Comparison of ENCODE assay signal across 8 mouse cellular contexts in the genomic region with DNA sequence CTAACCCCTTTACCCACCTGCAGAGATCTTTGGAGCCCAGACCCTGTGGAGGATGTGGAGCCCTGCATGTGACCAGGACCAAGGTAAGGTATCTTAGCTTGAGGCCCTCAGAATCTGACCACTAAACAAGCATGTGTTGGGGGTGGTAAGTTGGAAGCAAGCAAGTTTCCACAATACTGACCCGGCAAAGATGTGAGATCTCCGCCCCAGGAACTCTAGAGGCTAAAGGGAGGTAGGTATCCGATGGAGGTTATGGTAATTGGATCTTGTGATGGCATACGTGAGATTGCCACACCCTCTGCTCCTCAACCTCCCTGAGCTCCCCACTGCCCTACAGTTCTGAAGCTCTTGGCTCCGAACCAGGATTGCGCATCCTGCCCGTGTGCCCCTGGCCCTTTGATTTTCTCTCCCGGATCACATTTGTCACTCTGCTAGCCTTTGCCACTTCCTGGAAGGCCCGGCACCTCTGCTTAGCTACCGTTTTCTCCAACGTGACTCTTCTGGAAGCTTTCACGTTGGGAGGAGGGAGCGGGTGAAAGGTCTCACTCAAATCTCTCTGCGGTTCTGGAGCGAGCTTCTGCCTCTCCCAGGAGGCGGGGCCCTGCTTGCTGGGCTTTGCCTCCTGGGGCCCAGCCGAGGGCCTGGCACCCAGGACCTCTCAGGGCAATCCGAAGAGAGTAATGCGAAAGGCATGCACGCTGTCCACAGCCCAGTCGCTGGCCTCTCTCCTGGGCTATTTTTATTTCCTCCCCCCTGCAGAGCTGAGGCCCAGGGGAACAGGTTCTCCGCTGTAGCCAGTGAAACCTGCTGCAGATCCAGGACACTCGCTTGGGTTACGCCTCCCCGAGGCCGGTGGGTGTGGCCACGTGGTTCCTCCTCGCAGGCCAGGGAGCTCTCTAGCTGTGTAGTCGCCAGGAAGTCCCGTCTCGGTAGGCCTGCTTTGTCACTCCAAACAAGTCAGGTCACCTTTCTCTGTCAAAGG. TPM values are rescaled to one million over a fixed set of nuclear protein-coding genes. Genes with fewer than 3 reads are reported as not detected.
DNase-seq lines count a peak whose midpoint lies in the region; ATAC-seq and TF ChIP-seq lines count a peak whose summit lies in the region.

No protein-coding gene starts in this region.

- no peak for TF ChIP-seq POLR2A in cerebellum, adult 2 months (IDR thresholded peaks at IDR 0.05; ENCODE audit: borderline replicate concordance, insufficient read depth, low read length)
- TF ChIP-seq POLR2A in liver, adult 2 months (IDR thresholded peaks at IDR 0.05; ENCODE audit: extremely low read depth, insufficient read depth, low read length): peak; percentile 38; the same call in 1 of the 2 replicates

- peaks cover 18% of the 10 kb centered on the region; the same call in 1 of the 2 replicates for H3K4me1 ChIP-seq in cerebellum, adult 2 months (ENCODE audit: control insufficient read depth, insufficient read depth, low read length)
- H3K4me1 ChIP-seq in hindbrain, embryonic 13.5 days (replicated peaks): peaks cover 18% of the 10 kb centered on the region
- H3K4me1 ChIP-seq in liver, adult 2 months (ENCODE audit: control insufficient read depth, insufficient read depth, low read length): peaks cover 11% of the 10 kb centered on the region
- no peaks in the 10 kb centered on the region; the same call in 1 of the 2 replicates for H3K4me1 ChIP-seq in midbrain, postnatal 0 days (ENCODE audit: insufficient read depth, low read length)

- DNase-seq in layer of hippocampus, adult 2 months (ENCODE audit: low spot score in 2 of 2): peak in 1 of 2 experiments; percentile 41
- DNase-seq in layer of hippocampus, postnatal 36 days: no peak
- peak; percentile 59 to 60 for DNase-seq in cerebellum, adult 2 months
- DNase-seq in gastrocnemius, adult 18-20 months (ENCODE audit: low spot score): peak; percentile 95
- DNase-seq in liver, adult 2 months (ENCODE audit: extremely low read depth, low read depth, low spot score): peak; percentile 93
- DNase-seq in midbrain, postnatal 0 days (ENCODE audit: low spot score): peak; percentile 32
- peak; percentile 85 for DNase-seq in splenic B cell, adult 2 months (ENCODE audit: low read depth, low spot score)

- peak; percentile 54; the same call in 1 of the 2 replicates for ATAC-seq in hindbrain, embryonic 13.5 days (ENCODE audit: low FRiP score)
- no peak for ATAC-seq in midbrain, postnatal 0 days (ENCODE audit: low FRiP score)

- TF ChIP-seq CTCF in layer of hippocampus, adult 2 months (conservative IDR thresholded peaks at IDR 0.05): no peak
- TF ChIP-seq CTCF in cerebellum, adult 2 months (IDR thresholded peaks at IDR 0.05; ENCODE audit: borderline replicate concordance, insufficient read depth, low read depth, low read length): no peak
- no peak for TF ChIP-seq CTCF in liver, adult 2 months (IDR thresholded peaks at IDR 0.05; ENCODE audit: low read depth, low read length)
- TF ChIP-seq CTCF in midbrain, postnatal 0 days (IDR thresholded peaks at IDR 0.05): no peak

- peak overlapping the region; percentile 53 for H3K4me2 ChIP-seq in hindbrain, embryonic 13.5 days
- H3K4me2 ChIP-seq in midbrain, postnatal 0 days (ENCODE audit: low read depth, low read length, poor library complexity, severe bottlenecking): peak overlapping the region; percentile 37

- H3K9ac ChIP-seq in hindbrain, embryonic 13.5 days: peak overlapping the region; percentile 60
- H3K9ac ChIP-seq in liver, adult 2 months (ENCODE audit: low read depth, low read length): peak overlapping the region; percentile 55
- H3K9ac ChIP-seq in midbrain, postnatal 0 days (replicated peaks; ENCODE audit: low read length, poor library complexity, severe bottlenecking): peak overlapping the region; percentile 37; the same call in 1 of the 2 replicates

- no peaks in the 10 kb centered on the region for H3K27me3 ChIP-seq in cerebellum, adult 2 months (ENCODE audit: control insufficient read depth, insufficient read depth, low read length)
- peaks cover 11% of the 10 kb centered on the region; the same call in 1 of the 2 replicates for H3K27me3 ChIP-seq in hindbrain, embryonic 13.5 days
- H3K27me3 ChIP-seq in liver, adult 2 months (ENCODE audit: control insufficient read depth, insufficient read depth, low read length): no peaks in the 10 kb centered on the region
- H3K27me3 ChIP-seq in midbrain, postnatal 0 days (ENCODE audit: insufficient read depth, low read length): no peaks in the 10 kb centered on the region; the same call in 1 of the 2 replicates
- H3K27me3 ChIP-seq in splenic B cell, adult 2 months (ENCODE audit: control insufficient read depth, insufficient read depth, low read length, poor library complexity, severe bottlenecking): no peaks in the 10 kb centered on the region

- no peaks in the 10 kb centered on the region for H3K36me3 ChIP-seq in hindbrain, embryonic 13.5 days
- no peaks in the 10 kb centered on the region for H3K36me3 ChIP-seq in liver, adult 2 months (ENCODE audit: control insufficient read depth, insufficient read depth, low read length)
- H3K36me3 ChIP-seq in midbrain, postnatal 0 days (ENCODE audit: insufficient read depth, low read length): no peaks in the 10 kb centered on the region
- H3K36me3 ChIP-seq in splenic B cell, adult 2 months (ENCODE audit: control insufficient read depth, insufficient read depth, low read length, poor library complexity, severe bottlenecking): no peaks in the 10 kb centered on the region

- H3K79me2 ChIP-seq in liver, adult 2 months (ENCODE audit: control insufficient read depth, insufficient read depth, low read length): no peaks in the 10 kb centered on the region

- H3K27ac ChIP-seq in layer of hippocampus, adult 2 months: peak overlapping the region; percentile 33; the same call in 1 of the 2 replicates
- H3K27ac ChIP-seq in cerebellum, adult 2 months (ENCODE audit: insufficient read depth, low read length): no peak overlapping the region
- peak overlapping the region; percentile 50; the same call in 1 of the 2 replicates for H3K27ac ChIP-seq in hindbrain, embryonic 13.5 days
- peak overlapping the region; percentile 81 for H3K27ac ChIP-seq in liver, adult 2 months (replicated peaks; ENCODE audit: insufficient read depth, low read depth, low read length)
- H3K27ac ChIP-seq in midbrain, postnatal 0 days (ENCODE audit: low read depth, low read length): no peak overlapping the region

- 18% methylated on average over 31 of the region's 31 CpGs for WGBS in cerebellum, adult 2 months
- WGBS in hindbrain, embryonic 13.5 days: 8% methylated on average over 31 of the region's 31 CpGs
- 5% methylated on average over 31 of the region's 31 CpGs for WGBS in liver, adult 2 months
- WGBS in midbrain, postnatal 0 days: 9% methylated on average over 31 of the region's 31 CpGs

- H3K9me3 ChIP-seq in hindbrain, embryonic 13.5 days: no peaks in the 10 kb centered on the region
- no peaks in the 10 kb centered on the region for H3K9me3 ChIP-seq in midbrain, postnatal 0 days (ENCODE audit: low read length)

- peak overlapping the region; percentile 36 for H3K4me3 ChIP-seq in layer of hippocampus, adult 2 months
- H3K4me3 ChIP-seq in cerebellum, adult 2 months (replicated peaks; ENCODE audit: insufficient read depth, low read depth, low read length): peak overlapping the region; percentile 13
- peak overlapping the region; percentile 27 for H3K4me3 ChIP-seq in hindbrain, embryonic 13.5 days
- peak overlapping the region; percentile 44 for H3K4me3 ChIP-seq in liver, adult 2 months (ENCODE audit: insufficient read depth, low read depth, low read length)
- H3K4me3 ChIP-seq in midbrain, postnatal 0 days (ENCODE audit: low read depth, low read length): peak overlapping the region; percentile 8; the same call in 1 of the 2 replicates

RNA-seq across cellular contexts. Expression of a gene that starts 17.0 kb away (rescaled TPM):
- 100 to 1,000 TPM; 100 to 103 TPM for total RNA-seq in layer of hippocampus, adult 2 months (2021)
- total RNA-seq in layer of hippocampus, postnatal 36 days (2021): 100 to 1,000 TPM; 100 to 106 TPM
- polyA plus RNA-seq in cerebellum, adult 2 months (2012; rRNA removed): 69.4 and 75.9 TPM in 2 replicates
- total RNA-seq in gastrocnemius, adult 18-20 months (2021): 10 to 100 TPM; 88.1 to 91.1 TPM
- 33.6 and 34.6 TPM in 2 replicates for polyA plus RNA-seq in hindbrain, embryonic 13.5 days (2015; fragmentation: Nextera tagmentation; extraction: Ambion mirVana)
- total RNA-seq in liver, adult 2 months (2014; rRNA removed): 26.6 and 31.5 TPM in 2 replicates
- polyA plus RNA-seq in liver, adult 2 months (2012; rRNA removed): 11.5 and 12.7 TPM in 2 replicates
- total RNA-seq in midbrain, postnatal 0 days (2014; rRNA removed): 71.1 and 93.4 TPM in 2 replicates
- 29.2 and 34.2 TPM in 2 replicates for polyA plus RNA-seq in midbrain, postnatal 0 days (2015; fragmentation: Nextera tagmentation; extraction: Ambion mirVana)

RNA-seq across cellular contexts. Expression of a gene that starts 35.6 kb away (rescaled TPM):
- total RNA-seq in layer of hippocampus, adult 2 months (2021): 10 to 100 TPM; 22.4 to 26.0 TPM
- total RNA-seq in layer of hippocampus, postnatal 36 days (2021): 10 to 100 TPM; 23.2 to 24.4 TPM
- polyA plus RNA-seq in cerebellum, adult 2 months (2012; rRNA removed): 27.0 and 27.7 TPM in 2 replicates
- total RNA-seq in gastrocnemius, adult 18-20 months (2021): 10 to 100 TPM in 1 of 2 experiments, 1 to 10 TPM in 1; 9.4 to 10.1 TPM
- 25.2 and 27.1 TPM in 2 replicates for polyA plus RNA-seq in hindbrain, embryonic 13.5 days (2015; fragmentation: Nextera tagmentation; extraction: Ambion mirVana)
- 12.9 and 15.7 TPM in 2 replicates for total RNA-seq in liver, adult 2 months (2014; rRNA removed)
- 16.5 and 19.4 TPM in 2 replicates for polyA plus RNA-seq in liver, adult 2 months (2012; rRNA removed)
- 21.5 and 39.8 TPM in 2 replicates for total RNA-seq in midbrain, postnatal 0 days (2014; rRNA removed)
- polyA plus RNA-seq in midbrain, postnatal 0 days (2015; fragmentation: Nextera tagmentation; extraction: Ambion mirVana): 30.1 and 30.2 TPM in 2 replicates

Comparison
In these comparisons a context has a peak if more than half of its experiments do, and no peak if none do; other contexts are left out.
1. DNase-seq: peak in cerebellum, adult 2 months (2 of 2), gastrocnemius, adult 18-20 months (single experiment), liver, adult 2 months (single experiment), midbrain, postnatal 0 days (single experiment) and splenic B cell, adult 2 months (single experiment); none in layer of hippocampus, postnatal 36 days (0 of 2).
2. H3K27ac ChIP-seq: peak in layer of hippocampus, adult 2 months (single experiment), hindbrain, embryonic 13.5 days (single experiment) and liver, adult 2 months (single experiment); none in cerebellum, adult 2 months (single experiment) and midbrain, postnatal 0 days (single experiment).
3. Peak in every context shown above with its lines, with median percentiles within 50 percentile points of each other: H3K4me3 ChIP-seq and H3K9ac ChIP-seq.